Mouse (Mus musculus) MEL (cell line): ENCODE data around the gene Epha10.

Experiments used
- BHLHE40 ChIP-seq: IDR thresholded peaks from 2 replicates; pipeline ENCODE4 v1.6.1; 2012; ENCODE audit warnings: low read depth, mild to moderate bottlenecking, inconsistent platforms, low read length, improper control_type of control experiment, borderline replicate concordance
- CHD2 ChIP-seq: IDR thresholded peaks from 2 replicates; pipeline ENCODE4 v1.6.1; 2011; ENCODE audit warnings: low read length, improper control_type of control experiment
- CTCF ChIP-seq, 3 experiments: IDR thresholded peaks in 2 of 3; conservative IDR thresholded peaks in 1 of 3; 2 replicates each; pipeline ENCODE4 v1.5.1; 2011 to 2012; ENCODE audit warnings: low read length in 3 of 3, low read depth in 2 of 3, mild to moderate bottlenecking in 2 of 3, improper control_type of control experiment in 1 of 3, inconsistent platforms in 1 of 3, mixed read lengths in 1 of 3, moderate library complexity in 1 of 3; ENCODE audit not compliant: control insufficient read depth in 1 of 3, insufficient read depth in 1 of 3, poor library complexity in 1 of 3, severe bottlenecking in 1 of 3
- EP300 ChIP-seq, 2 experiments: IDR thresholded peaks; 2 replicates each; pipeline ENCODE4 v1.6.1; 2011; ENCODE audit warnings: improper control_type of control experiment in 2 of 2, low read length in 2 of 2, low read depth in 1 of 2, mild to moderate bottlenecking in 1 of 2
- GABPA ChIP-seq: IDR thresholded peaks from 2 replicates; pipeline ENCODE4 v1.6.1; 2012; ENCODE audit warnings: low read depth, mild to moderate bottlenecking, inconsistent platforms, low read length, improper control_type of control experiment, moderate library complexity
- JUND ChIP-seq: IDR thresholded peaks from 2 replicates; pipeline ENCODE4 v1.6.1; 2011; ENCODE audit warnings: low read depth, mild to moderate bottlenecking, improper control_type of control experiment, low read length
- POLR2A ChIP-seq, 2 experiments: IDR thresholded peaks; 2 replicates each; pipeline ENCODE4 v1.6.1; 2011 to 2012; ENCODE audit warnings: low read length in 2 of 2, mild to moderate bottlenecking in 2 of 2, control low read depth in 1 of 2, improper control_type of control experiment in 1 of 2, low read depth in 1 of 2, moderate library complexity in 1 of 2; ENCODE audit not compliant: control insufficient read depth in 1 of 2, insufficient read depth in 1 of 2, poor library complexity in 1 of 2
- SIN3A ChIP-seq: IDR thresholded peaks from 2 replicates; pipeline ENCODE4 v1.6.1; 2012; ENCODE audit warnings: low read length, improper control_type of control experiment, inconsistent platforms
- SMC3 ChIP-seq: IDR thresholded peaks from 2 replicates; pipeline ENCODE4 v1.6.1; 2011; ENCODE audit warnings: low read depth, low read length, improper control_type of control experiment
- UBTF ChIP-seq: IDR thresholded peaks from 2 replicates; pipeline ENCODE4 v1.6.1; 2012; ENCODE audit warnings: low read depth, mild to moderate bottlenecking, inconsistent platforms, low read length, improper control_type of control experiment, moderate library complexity, borderline replicate concordance; ENCODE audit not compliant: insufficient read depth
- USF1 ChIP-seq: IDR thresholded peaks from 2 replicates; pipeline ENCODE4 v1.6.1; 2014; ENCODE audit warnings: low read depth, mild to moderate bottlenecking, inconsistent platforms, low read length, improper control_type of control experiment, moderate library complexity

- TF ChIP-seq USF1 (no peak), EP300 (IDR thresholded peaks at IDR 0.05; ENCODE audit: low read depth in 1 of 2, low read length in 2 of 2) (no peak), UBTF (no peak), GABPA (no peak), SMC3 (no peak), SIN3A (no peak), BHLHE40 (no peak), CHD2 (no peak), POLR2A (IDR thresholded peaks at IDR 0.05; ENCODE audit: control insufficient read depth in 1 of 2, insufficient read depth in 1 of 2, low read depth in 1 of 2, low read length in 2 of 2, poor library complexity in 1 of 2) (no peak), JUND (no peak), CTCF (IDR thresholded peaks at IDR 0.05 in 2 of 3, conservative IDR thresholded peaks at IDR 0.05 in 1 of 3; ENCODE audit: control insufficient read depth in 1 of 3, insufficient read depth in 1 of 3, low read depth in 2 of 3, low read length in 3 of 3, poor library complexity in 1 of 3, severe bottlenecking in 1 of 3) (no peak)
Observed at GRCm38 (mm10) chr4:124957284-124957683, 76.6 kb downstream of the Epha10 start.
